Mouse (Mus musculus) ES-Bruce4 (cell line): ENCODE measurements around the gene Hsf4.

Experiments
- CTCF ChIP-seq: IDR thresholded peaks from one replicate; pipeline ENCODE4 v1.8.1; 2011; ENCODE audit warnings: low read depth, low read length
- EP300 ChIP-seq: IDR thresholded peaks from 2 replicates; pipeline ENCODE4 v1.6.1; 2011; ENCODE audit warnings: low read depth, low read length; ENCODE audit not compliant: insufficient read depth

GRCm38 (mm10) chr8:105225917-105226316 lies 43.7 kb upstream of the Hsf4 start:
- TF ChIP-seq EP300 (no peak), CTCF (no peak)
